Mouse (Mus musculus) layer of hippocampus, adult 18-20 months (tissue): ENCODE measurements around the gene Csad. TPM values are rescaled to one million over a fixed set of nuclear protein-coding genes. Genes with fewer than 3 reads are reported as not detected.
"Not testable (repeated sequence)": the region's sequence is repeated elsewhere in the genome, so short reads cannot be mapped to it uniquely, and the experiment has no call there.

Experiments used
- DNase-seq, 2 experiments: peaks; one replicate each; pipeline ENCODE4 v3.0.0; 2022; ENCODE audit warnings: low spot score in 2 of 2
- total RNA-seq, 2 experiments: library from RNA; stranded (reverse); gene quantifications; 2 replicates each; pipeline ENCODE4 v1.2.3; 2021

Csad gene
- total RNA-seq, 2 experiments from 2014 or later: 33.3 to 37.4 TPM

- no peak for DNase-seq
Measured at GRCm38 (mm10) chr15:102165468-102166100, 38.9 kb downstream of the Csad start.

- no peak for DNase-seq
Measured at GRCm38 (mm10) chr15:102163900-102164693, 40.4 kb downstream of the Csad start.

GRCm38 (mm10) chr15:102160415-102161060 is 44.0 kb downstream of the Csad start:
- DNase-seq: no peak

- DNase-seq: no peak
Measured at GRCm38 (mm10) chr15:102156836-102157235, 47.7 kb downstream of the Csad start.

- DNase-seq: not testable (repeated sequence)
Measured at GRCm38 (mm10) chr15:102155006-102155405, 49.5 kb downstream of the Csad start.

GRCm38 (mm10) chr15:102152646-102153045 is 51.9 kb downstream of the Csad start:
- no peak for DNase-seq

GRCm38 (mm10) chr15:102150301-102151135 is 54.0 kb downstream of the Csad start, which contains the start of gene Soat2:
TSS of gene Soat2 (plus strand) at chr15:102150526.
- no peak for DNase-seq

- no peak for DNase-seq
Measured at GRCm38 (mm10) chr15:102149561-102149960, 55.0 kb downstream of the Csad start.

- DNase-seq: no peak
Measured at GRCm38 (mm10) chr15:102147674-102148402, 56.7 kb downstream of the Csad start.

GRCm38 (mm10) chr15:102146882-102147281 is 57.6 kb downstream of the Csad start:
- DNase-seq: peak in 1 of 2 experiments; percentile 60

GRCm38 (mm10) chr15:102146089-102146488 is 58.4 kb downstream of the Csad start:
- no peak for DNase-seq

GRCm38 (mm10) chr15:102145330-102145729 is 59.2 kb downstream of the Csad start:
- DNase-seq: peak in 1 of 2 experiments; percentile 57

GRCm38 (mm10) chr15:102144726-102145125 is 59.8 kb downstream of the Csad start:
- DNase-seq: no peak

- no peak for DNase-seq
Measured at GRCm38 (mm10) chr15:102144274-102144711, 60.2 kb downstream of the Csad start, which contains the start of gene Igfbp6. TSS of gene Igfbp6 (plus strand) at chr15:102144362.

GRCm38 (mm10) chr15:102142914-102143912 is 61.3 kb downstream of the Csad start:
- peak in 1 of 2 experiments; percentile 45 for DNase-seq

- no peak for DNase-seq
Measured at GRCm38 (mm10) chr15:102141120-102141519, 63.4 kb downstream of the Csad start.

- DNase-seq: peak; percentile 96 to 99
Measured at GRCm38 (mm10) chr15:102136129-102136758, 68.3 kb downstream of the Csad start, which contains the start of gene Spryd3. TSS of gene Spryd3 (minus strand) at chr15:102136234.

GRCm38 (mm10) chr15:102135522-102136128 is 68.9 kb downstream of the Csad start:
- DNase-seq: no peak
